Mouse (Mus musculus) MEL (cell line): ENCODE measurements around the gene Epb41l5. TPM values are rescaled to one million over a fixed set of nuclear protein-coding genes. Genes with fewer than 3 reads are reported as not detected.

ENCODE experiments used
- DNase-seq: peaks from one replicate; pipeline ENCODE4 v3.0.0; 2011; ENCODE audit warnings: low read depth, low spot score
- H3K27ac ChIP-seq: 2 replicates; pipeline ENCODE4 v1.5.1; 2012; ENCODE audit warnings: low read depth, mild to moderate bottlenecking, control low read depth, low read length, moderate library complexity; ENCODE audit not compliant: control insufficient read depth
- H3K27me3 ChIP-seq, 2 experiments: fragments of 150-350 bp in 1 of 2; sonication (generic) in 1 of 2; 2 replicates each; pipeline ENCODE4 v1.6.1; 2012; ENCODE audit warnings: low read length in 2 of 2, mild to moderate bottlenecking in 2 of 2, improper control_type of control experiment in 1 of 2, moderate library complexity in 1 of 2; ENCODE audit not compliant: insufficient read depth in 2 of 2, control insufficient read depth in 1 of 2
- H3K36me3 ChIP-seq, 2 experiments: 2 replicates each; pipeline ENCODE4 v1.6.1; 2012 to 2014; ENCODE audit warnings: low read length in 2 of 2, improper control_type of control experiment in 1 of 2, inconsistent platforms in 1 of 2, mild to moderate bottlenecking in 1 of 2; ENCODE audit not compliant: insufficient read depth in 2 of 2, control insufficient read depth in 1 of 2
- H3K4me1 ChIP-seq, 2 experiments: fragments of 150-350 bp in 1 of 2; sonication (generic) in 1 of 2; 2 replicates each; pipeline ENCODE4 v1.6.1; 2012; ENCODE audit warnings: low read length in 2 of 2, improper control_type of control experiment in 1 of 2, mild to moderate bottlenecking in 1 of 2; ENCODE audit not compliant: insufficient read depth in 2 of 2, control insufficient read depth in 1 of 2
- H3K4me3 ChIP-seq, 2 experiments: fragments of 150-350 bp in 1 of 2; sonication (generic) in 1 of 2; 2 replicates each; pipeline ENCODE4 v1.5.1; 2012; ENCODE audit warnings: low read depth in 2 of 2, low read length in 2 of 2, mild to moderate bottlenecking in 2 of 2, moderate library complexity in 2 of 2, control low read depth in 1 of 2, improper control_type of control experiment in 1 of 2; ENCODE audit not compliant: control insufficient read depth in 1 of 2, insufficient read depth in 1 of 2
- H3K79me2 ChIP-seq: 2 replicates; pipeline ENCODE4 v1.6.1; 2012; ENCODE audit warnings: mild to moderate bottlenecking, low read length, moderate library complexity; ENCODE audit not compliant: control insufficient read depth, poor library complexity, insufficient read depth
- H3K9ac ChIP-seq: 2 replicates; pipeline ENCODE4 v1.6.1; 2012; ENCODE audit warnings: low read depth, mild to moderate bottlenecking, control low read depth, low read length, moderate library complexity; ENCODE audit not compliant: control insufficient read depth, poor library complexity, severe bottlenecking
- H3K9me3 ChIP-seq: fragments of 150-350 bp; sonication (generic); replicated peaks from 2 replicates; pipeline ENCODE4 v1.6.1; 2012; ENCODE audit warnings: mild to moderate bottlenecking, low read length, improper control_type of control experiment, moderate library complexity; ENCODE audit not compliant: insufficient read depth
- BHLHE40 ChIP-seq: IDR thresholded peaks from 2 replicates; pipeline ENCODE4 v1.6.1; 2012; ENCODE audit warnings: low read depth, mild to moderate bottlenecking, inconsistent platforms, low read length, improper control_type of control experiment, borderline replicate concordance
- CTCF ChIP-seq, 3 experiments: IDR thresholded peaks in 2 of 3; conservative IDR thresholded peaks in 1 of 3; 2 replicates each; pipeline ENCODE4 v1.5.1; 2011 to 2012; ENCODE audit warnings: low read length in 3 of 3, low read depth in 2 of 3, mild to moderate bottlenecking in 2 of 3, improper control_type of control experiment in 1 of 3, inconsistent platforms in 1 of 3, mixed read lengths in 1 of 3, moderate library complexity in 1 of 3; ENCODE audit not compliant: control insufficient read depth in 1 of 3, insufficient read depth in 1 of 3, poor library complexity in 1 of 3, severe bottlenecking in 1 of 3
- ELF1 ChIP-seq: IDR thresholded peaks from 2 replicates; pipeline ENCODE4 v1.6.1; 2014; ENCODE audit warnings: low read depth, mild to moderate bottlenecking, inconsistent platforms, low read length, improper control_type of control experiment, moderate library complexity
- GATA1 ChIP-seq: IDR thresholded peaks from 2 replicates; pipeline ENCODE4 v1.6.1; 2011; ENCODE audit warnings: low read depth, low read length, improper control_type of control experiment
- JUND ChIP-seq: IDR thresholded peaks from 2 replicates; pipeline ENCODE4 v1.6.1; 2011; ENCODE audit warnings: low read depth, mild to moderate bottlenecking, improper control_type of control experiment, low read length
- MAFK ChIP-seq: IDR thresholded peaks from 2 replicates; pipeline ENCODE4 v1.6.1; 2011; ENCODE audit warnings: low read depth, mild to moderate bottlenecking, low read length, improper control_type of control experiment, borderline replicate concordance
- MAX ChIP-seq: IDR thresholded peaks from 2 replicates; pipeline ENCODE4 v1.6.1; 2011; ENCODE audit warnings: low read length, improper control_type of control experiment
- MEF2A ChIP-seq: IDR thresholded peaks from 2 replicates; pipeline ENCODE4 v1.6.1; 2014; ENCODE audit warnings: low read depth, mild to moderate bottlenecking, inconsistent platforms, low read length, improper control_type of control experiment; ENCODE audit not compliant: poor library complexity, insufficient replicate concordance, severe bottlenecking; ENCODE audit errors: extremely low read depth
- MYB ChIP-seq: IDR thresholded peaks from 2 replicates; pipeline ENCODE4 v1.6.1; 2011; ENCODE audit warnings: mild to moderate bottlenecking, low read depth, low read length, improper control_type of control experiment
- NRF1 ChIP-seq: IDR thresholded peaks from 2 replicates; pipeline ENCODE4 v1.6.1; 2014; ENCODE audit warnings: low read depth, mild to moderate bottlenecking, inconsistent platforms, low read length, improper control_type of control experiment, moderate library complexity; ENCODE audit not compliant: poor library complexity, insufficient read depth, severe bottlenecking
- POLR2A ChIP-seq, 2 experiments: IDR thresholded peaks; 2 replicates each; pipeline ENCODE4 v1.6.1; 2011 to 2012; ENCODE audit warnings: low read length in 2 of 2, mild to moderate bottlenecking in 2 of 2, control low read depth in 1 of 2, improper control_type of control experiment in 1 of 2, low read depth in 1 of 2, moderate library complexity in 1 of 2; ENCODE audit not compliant: control insufficient read depth in 1 of 2, insufficient read depth in 1 of 2, poor library complexity in 1 of 2
- POLR2AphosphoS5 ChIP-seq: IDR thresholded peaks from 2 replicates; pipeline ENCODE4 v1.6.1; 2012; ENCODE audit warnings: low read depth, borderline replicate concordance, mild to moderate bottlenecking, inconsistent platforms, low read length, moderate library complexity, mixed read lengths
- RCOR1 ChIP-seq: IDR thresholded peaks from 2 replicates; pipeline ENCODE4 v1.6.1; 2012; ENCODE audit warnings: low read depth, mild to moderate bottlenecking, inconsistent platforms, low read length, improper control_type of control experiment
- TAL1 ChIP-seq: IDR thresholded peaks from 2 replicates; pipeline ENCODE4 v1.6.1; 2012; ENCODE audit warnings: mild to moderate bottlenecking, inconsistent platforms, low read length, moderate library complexity, mixed read lengths
- TBP ChIP-seq: IDR thresholded peaks from 2 replicates; pipeline ENCODE4 v1.8.0; 2011; ENCODE audit warnings: low read depth, low read length, improper control_type of control experiment
- USF2 ChIP-seq, 2 experiments: IDR thresholded peaks; 2 replicates each; pipeline ENCODE4 v1.6.1; 2011 to 2012; ENCODE audit warnings: improper control_type of control experiment in 2 of 2, low read length in 2 of 2, borderline replicate concordance in 1 of 2, inconsistent platforms in 1 of 2, low read depth in 1 of 2, mild to moderate bottlenecking in 1 of 2; ENCODE audit not compliant: insufficient read depth in 1 of 2
- ZC3H11A ChIP-seq: IDR thresholded peaks from 2 replicates; pipeline ENCODE4 v1.6.1; 2012; ENCODE audit warnings: low read depth, mild to moderate bottlenecking, inconsistent platforms, low read length, improper control_type of control experiment
- polyA plus RNA-seq, 2 experiments: library from polyadenylated mRNA; stranded (reverse) in 1 of 2; unstranded in 1 of 2; fragments of >175 nt in 1 of 2; fragments of >200 nt in 1 of 2; gene quantifications; 2 replicates each; pipeline versions ENCODE4 v1.2.1 to v1.2.4; 2012; ENCODE audit warnings: low replicate concordance in 2 of 2, low read depth in 1 of 2; ENCODE audit not compliant: insufficient read length in 2 of 2, insufficient read depth in 1 of 2, missing spikeins in 1 of 2
- total RNA-seq: library from RNA; depleted of rRNA; stranded (reverse); fragments of 300-350 nt; gene quantifications from 2 replicates; pipeline ENCODE4 v1.2.3, GENCODE M21; 2012

Gene Epb41l5
- total and polyA plus RNA-seq, 3 experiments = 7.0 to 8.8 TPM; not detected in 1

GRCm38 (mm10) chr1:119551651-119552050 lies 97.1 kb downstream of the Epb41l5 start:
- Histone ChIP-seq H3K9ac (no peak overlapping the region), H3K79me2 (no peaks in the 10 kb centered on the region), H3K36me3 (no peaks in the 10 kb centered on the region), H3K4me1 (no peaks in the 10 kb centered on the region), H3K9me3 (no peaks in the 10 kb centered on the region), H3K4me3 (no peak overlapping the region), H3K27ac (no peak overlapping the region), H3K27me3 (no peaks in the 10 kb centered on the region)
- DNase-seq = no peak
- TF ChIP-seq MEF2A = no peak
- no peak for TF ChIP-seq RCOR1
- TF ChIP-seq NRF1 = no peak
- TF ChIP-seq CTCF (IDR thresholded peaks at IDR 0.05 in 2 of 3, conservative IDR thresholded peaks at IDR 0.05 in 1 of 3; ENCODE audit: control insufficient read depth in 1 of 3, insufficient read depth in 1 of 3, low read depth in 2 of 3, low read length in 3 of 3, poor library complexity in 1 of 3, severe bottlenecking in 1 of 3) = no peak

- H3K27me3 ChIP-seq = no peaks in the 10 kb centered on the region
- no peaks in the 10 kb centered on the region for H3K4me1 ChIP-seq
- no peaks in the 10 kb centered on the region for H3K79me2 ChIP-seq
- no peak overlapping the region for H3K27ac ChIP-seq
- no peaks in the 10 kb centered on the region for H3K36me3 ChIP-seq
- H3K9ac ChIP-seq = no peak overlapping the region
- TF ChIP-seq GATA1 (no peak), POLR2AphosphoS5 (no peak), POLR2A (IDR thresholded peaks at IDR 0.05; ENCODE audit: control insufficient read depth in 1 of 2, insufficient read depth in 1 of 2, low read depth in 1 of 2, low read length in 2 of 2, poor library complexity in 1 of 2) (no peak), TBP (no peak), ZC3H11A (no peak), MAFK (no peak), MAX (no peak), JUND (no peak), TAL1 (no peak), BHLHE40 (no peak), MYB (no peak), USF2 (IDR thresholded peaks at IDR 0.05; ENCODE audit: borderline replicate concordance in 1 of 2, insufficient read depth in 1 of 2, low read depth in 1 of 2, low read length in 2 of 2) (no peak), ELF1 (no peak)
- TF ChIP-seq, all 39 proteins: peak for 0
- Histone ChIP-seq H3K9me3 (no peaks in the 10 kb centered on the region), H3K4me3 (no peak overlapping the region)
- DNase-seq = no peak
Observed at GRCm38 (mm10) chr1:119550064-119550463, 98.7 kb downstream of the Epb41l5 start.
